Mouse (Mus musculus): ENCODE measurements around the gene Upf2. TPM values are rescaled to one million over a fixed set of nuclear protein-coding genes. Genes with fewer than 3 reads are reported as not detected.

The Upf2 gene
- total RNA-seq, 1 experiment from 2014 or later: 57.1 TPM

GRCm38 (mm10) chr2:6105437-6105836 is 154.2 kb downstream of the Upf2 start:
- ATAC-seq (replicated peaks; ENCODE audit: low read depth, poor library complexity, severe bottlenecking): no peak

Other genes starting within 250 kb of the Upf2 start
- 6.0 and 9.1 TPM in 2 replicates for gene Camk1d, start 237.0 kb upstream of the Upf2 start, total RNA-seq (2017)
- gene Nudt5, start 106.5 kb upstream of the Upf2 start, total RNA-seq (2017): 70.8 and 85.5 TPM in 2 replicates
- 92.7 and 129 TPM in 2 replicates for gene Cdc123, start 106.3 kb upstream of the Upf2 start, total RNA-seq (2017)
- 1.4 and 1.6 TPM in 2 replicates for gene Gm13199, start 88.5 kb upstream of the Upf2 start, total RNA-seq (2017)
- gene Sec61a2, start 56.0 kb upstream of the Upf2 start, total RNA-seq (2017): 16.1 and 24.0 TPM in 2 replicates
- gene Dhtkd1, start 8.7 kb upstream of the Upf2 start, total RNA-seq (2017): 1.1 and 1.5 TPM in 2 replicates
- gene Proser2, start 178.7 kb downstream of the Upf2 start, total RNA-seq (2017): 0.64 and 1.0 TPM in 2 replicates

Measured in common myeloid progenitor, adult 5-6 weeks (primary cell).